Mouse (Mus musculus): ENCODE data around the gene Pde1a. TPM values are rescaled to one million over a fixed set of nuclear protein-coding genes. Genes with fewer than 3 reads are reported as not detected.

Gene Pde1a
- 3.1 and 3.3 TPM in 2 replicates for polyA plus RNA-seq (2015; fragmentation: Nextera tagmentation; extraction: Ambion mirVana)

- H3K9ac ChIP-seq (ENCODE audit: low read depth, low read length) = no peak within 1 kb of the TSS
- WGBS (ENCODE audit: insufficient replicate concordance) = 30% methylated on average over 21 of the region's 21 CpGs
- no peak for ATAC-seq (ENCODE audit: low read depth)
Measured at GRCm38 (mm10) chr2:80128861-80129698, at the start of gene Pde1a. Gene Pde1a (minus strand): TSS chr2:80129458.

GRCm38 (mm10) chr2:80178608-80179280 lies 49.5 kb upstream of the Pde1a start:
- Histone ChIP-seq H3K4me1 (ENCODE audit: control insufficient read depth, low read depth, low read length) (no peaks in the 10 kb centered on the region), H3K4me3 (ENCODE audit: low read depth, low read length) (no peak overlapping the region), H3K9me3 (replicated peaks; ENCODE audit: control insufficient read depth, low read length) (no peaks in the 10 kb centered on the region), H3K4me2 (ENCODE audit: low read depth, low read length) (no peak overlapping the region), H3K9ac (ENCODE audit: low read depth, low read length) (no peak overlapping the region), H3K36me3 (ENCODE audit: control insufficient read depth, insufficient read depth) (no peaks in the 10 kb centered on the region), H3K27me3 (ENCODE audit: control insufficient read depth, insufficient read depth, low read depth, low read length) (no peaks in the 10 kb centered on the region), H3K27ac (ENCODE audit: low read length) (no peak overlapping the region)
- 46% methylated on average over 4 of the region's 4 CpGs for WGBS (ENCODE audit: insufficient replicate concordance)
- no peak for ATAC-seq (ENCODE audit: low read depth)

More at GRCm38 (mm10) chr2:80128861-80129698, at the start of gene Pde1a:
- H3K4me3 ChIP-seq (ENCODE audit: low read depth, low read length) = no peak within 1 kb of the TSS
- no peaks in the 10 kb centered on the region for H3K36me3 ChIP-seq (ENCODE audit: control insufficient read depth, insufficient read depth)
- H3K4me1 ChIP-seq (ENCODE audit: control insufficient read depth, low read depth, low read length) = no peaks in the 10 kb centered on the region
- H3K9me3 ChIP-seq (replicated peaks; ENCODE audit: control insufficient read depth, low read length) = no peaks in the 10 kb centered on the region
- H3K27ac ChIP-seq (ENCODE audit: low read length) = no peak within 1 kb of the TSS
- H3K4me2 ChIP-seq (ENCODE audit: low read depth, low read length) = no peak within 1 kb of the TSS
- H3K27me3 ChIP-seq (ENCODE audit: control insufficient read depth, insufficient read depth, low read depth, low read length) = no peaks in the 10 kb centered on the region

- Histone ChIP-seq H3K9me3 (replicated peaks; ENCODE audit: control insufficient read depth, low read length) (no peaks in the 10 kb centered on the region), H3K36me3 (ENCODE audit: control insufficient read depth, insufficient read depth) (no peaks in the 10 kb centered on the region), H3K9ac (ENCODE audit: low read depth, low read length) (no peak overlapping the region), H3K4me1 (ENCODE audit: control insufficient read depth, low read depth, low read length) (no peaks in the 10 kb centered on the region), H3K4me2 (ENCODE audit: low read depth, low read length) (no peak overlapping the region), H3K27ac (ENCODE audit: low read length) (no peak overlapping the region), H3K4me3 (ENCODE audit: low read depth, low read length) (no peak overlapping the region), H3K27me3 (ENCODE audit: control insufficient read depth, insufficient read depth, low read depth, low read length) (no peaks in the 10 kb centered on the region)
- 56% methylated on average over 3 of the region's 3 CpGs for WGBS (ENCODE audit: insufficient replicate concordance)
- ATAC-seq (ENCODE audit: low read depth) = no peak
Measured at GRCm38 (mm10) chr2:80178154-80178553, 48.9 kb upstream of the Pde1a start.

GRCm38 (mm10) chr2:80168103-80168502 lies 38.8 kb upstream of the Pde1a start:
- H3K36me3 ChIP-seq (ENCODE audit: control insufficient read depth, insufficient read depth) = no peaks in the 10 kb centered on the region
- H3K4me2 ChIP-seq (ENCODE audit: low read depth, low read length) = no peak overlapping the region
- H3K4me3 ChIP-seq (ENCODE audit: low read depth, low read length) = no peak overlapping the region
- 63% methylated on average over 1 of the region's 1 CpGs for WGBS (ENCODE audit: insufficient replicate concordance)
- no peaks in the 10 kb centered on the region for H3K4me1 ChIP-seq (ENCODE audit: control insufficient read depth, low read depth, low read length)
- H3K27ac ChIP-seq (ENCODE audit: low read length) = no peak overlapping the region
- peak; percentile 50 for ATAC-seq (ENCODE audit: low read depth)
- H3K27me3 ChIP-seq (ENCODE audit: control insufficient read depth, insufficient read depth, low read depth, low read length) = no peaks in the 10 kb centered on the region
- no peak overlapping the region for H3K9ac ChIP-seq (ENCODE audit: low read depth, low read length)
- H3K9me3 ChIP-seq (replicated peaks; ENCODE audit: control insufficient read depth, low read length) = no peaks in the 10 kb centered on the region

- Histone ChIP-seq H3K27ac (ENCODE audit: low read length) (no peak overlapping the region), H3K9ac (ENCODE audit: low read depth, low read length) (no peak overlapping the region), H3K4me1 (ENCODE audit: control insufficient read depth, low read depth, low read length) (no peaks in the 10 kb centered on the region), H3K36me3 (ENCODE audit: control insufficient read depth, insufficient read depth) (no peaks in the 10 kb centered on the region), H3K4me3 (ENCODE audit: low read depth, low read length) (no peak overlapping the region), H3K9me3 (replicated peaks; ENCODE audit: control insufficient read depth, low read length) (no peaks in the 10 kb centered on the region), H3K27me3 (ENCODE audit: control insufficient read depth, insufficient read depth, low read depth, low read length) (no peaks in the 10 kb centered on the region), H3K4me2 (ENCODE audit: low read depth, low read length) (no peak overlapping the region)
- ATAC-seq (ENCODE audit: low read depth) = peak; percentile 51
- 47% methylated on average over 2 of the region's 2 CpGs for WGBS (ENCODE audit: insufficient replicate concordance)
Measured at GRCm38 (mm10) chr2:80158784-80159183, 29.5 kb upstream of the Pde1a start.

GRCm38 (mm10) chr2:80158196-80158595 lies 28.9 kb upstream of the Pde1a start:
- Histone ChIP-seq H3K9me3 (replicated peaks; ENCODE audit: control insufficient read depth, low read length) (no peaks in the 10 kb centered on the region), H3K9ac (ENCODE audit: low read depth, low read length) (no peak overlapping the region), H3K36me3 (ENCODE audit: control insufficient read depth, insufficient read depth) (no peaks in the 10 kb centered on the region), H3K27ac (ENCODE audit: low read length) (no peak overlapping the region), H3K27me3 (ENCODE audit: control insufficient read depth, insufficient read depth, low read depth, low read length) (no peaks in the 10 kb centered on the region), H3K4me2 (ENCODE audit: low read depth, low read length) (no peak overlapping the region), H3K4me1 (ENCODE audit: control insufficient read depth, low read depth, low read length) (no peaks in the 10 kb centered on the region), H3K4me3 (ENCODE audit: low read depth, low read length) (no peak overlapping the region)
- 51% methylated on average over 3 of the region's 3 CpGs for WGBS (ENCODE audit: insufficient replicate concordance)
- no peak for ATAC-seq (ENCODE audit: low read depth)

- Histone ChIP-seq H3K36me3 (ENCODE audit: control insufficient read depth, insufficient read depth) (no peaks in the 10 kb centered on the region), H3K27ac (ENCODE audit: low read length) (no peak overlapping the region), H3K4me3 (ENCODE audit: low read depth, low read length) (no peak overlapping the region), H3K9ac (ENCODE audit: low read depth, low read length) (no peak overlapping the region), H3K27me3 (ENCODE audit: control insufficient read depth, insufficient read depth, low read depth, low read length) (no peaks in the 10 kb centered on the region), H3K9me3 (replicated peaks; ENCODE audit: control insufficient read depth, low read length) (no peaks in the 10 kb centered on the region), H3K4me1 (ENCODE audit: control insufficient read depth, low read depth, low read length) (no peaks in the 10 kb centered on the region), H3K4me2 (ENCODE audit: low read depth, low read length) (no peak overlapping the region)
- no peak for ATAC-seq (ENCODE audit: low read depth)
- 37% methylated on average over 6 of the region's 6 CpGs for WGBS (ENCODE audit: insufficient replicate concordance)
Measured at GRCm38 (mm10) chr2:80150019-80150418, 20.8 kb upstream of the Pde1a start.

GRCm38 (mm10) chr2:80149332-80149731 lies 20.1 kb upstream of the Pde1a start:
- Histone ChIP-seq H3K9ac (ENCODE audit: low read depth, low read length) (no peak overlapping the region), H3K36me3 (ENCODE audit: control insufficient read depth, insufficient read depth) (no peaks in the 10 kb centered on the region), H3K4me3 (ENCODE audit: low read depth, low read length) (no peak overlapping the region), H3K4me2 (ENCODE audit: low read depth, low read length) (no peak overlapping the region), H3K9me3 (replicated peaks; ENCODE audit: control insufficient read depth, low read length) (no peaks in the 10 kb centered on the region), H3K27ac (ENCODE audit: low read length) (no peak overlapping the region), H3K4me1 (ENCODE audit: control insufficient read depth, low read depth, low read length) (no peaks in the 10 kb centered on the region), H3K27me3 (ENCODE audit: control insufficient read depth, insufficient read depth, low read depth, low read length) (no peaks in the 10 kb centered on the region)
- WGBS (ENCODE audit: insufficient replicate concordance) = 61% methylated on average over 3 of the region's 3 CpGs
- ATAC-seq (ENCODE audit: low read depth) = no peak

- no peak overlapping the region for H3K4me2 ChIP-seq (ENCODE audit: low read depth, low read length)
- no peak for ATAC-seq (ENCODE audit: low read depth)
- H3K4me3 ChIP-seq (ENCODE audit: low read depth, low read length) = no peak overlapping the region
- no peaks in the 10 kb centered on the region for H3K4me1 ChIP-seq (ENCODE audit: control insufficient read depth, low read depth, low read length)
- no peaks in the 10 kb centered on the region for H3K36me3 ChIP-seq (ENCODE audit: control insufficient read depth, insufficient read depth)
- no peak overlapping the region for H3K9ac ChIP-seq (ENCODE audit: low read depth, low read length)
- H3K27ac ChIP-seq (ENCODE audit: low read length) = no peak overlapping the region
- no peaks in the 10 kb centered on the region for H3K27me3 ChIP-seq (ENCODE audit: control insufficient read depth, insufficient read depth, low read depth, low read length)
- no peaks in the 10 kb centered on the region for H3K9me3 ChIP-seq (replicated peaks; ENCODE audit: control insufficient read depth, low read length)
- WGBS (ENCODE audit: insufficient replicate concordance) = 62% methylated on average over 3 of the region's 3 CpGs
Measured at GRCm38 (mm10) chr2:80135076-80135475, 5.8 kb upstream of the Pde1a start.

All from liver, embryonic 16.5 days (tissue).